Mouse (Mus musculus): ENCODE measurements around the gene Gm20388. TPM values are rescaled to one million over a fixed set of nuclear protein-coding genes. Genes with fewer than 3 reads are reported as not detected.

Gene Gm20388
- polyA plus RNA-seq, 1 experiment from 2014 or later, result not detected

- Histone ChIP-seq H3K9ac (ENCODE audit: low read length) (no peak overlapping the region), H3K9me3 (ENCODE audit: control insufficient read depth, low read length) (no peaks in the 10 kb centered on the region), H3K27me3 (ENCODE audit: control insufficient read depth, insufficient read depth, low read length) (no peaks in the 10 kb centered on the region), H3K4me2 (ENCODE audit: low read depth, severe bottlenecking) (no peak overlapping the region), H3K4me3 (ENCODE audit: low read depth, low read length) (no peak overlapping the region), H3K36me3 (ENCODE audit: control insufficient read depth, insufficient read depth, low read length) (no peaks in the 10 kb centered on the region), H3K4me1 (ENCODE audit: control insufficient read depth, insufficient read depth, low read length) (peaks cover 4% of the 10 kb centered on the region; the same call in 1 of the 2 replicates), H3K27ac (replicated peaks; ENCODE audit: low read depth, low read length) (no peak overlapping the region)
- no peak for ATAC-seq (ENCODE audit: insufficient number of reproducible peaks, low FRiP score, low TSS enrichment, low read depth)
- 87% methylated on average over 6 of the region's 6 CpGs for WGBS
- no peak for DNase-seq (ENCODE audit: low spot score)
These were observed 3123.5 kb downstream of the Gm20388 start for GRCm38 (mm10) chr8:123034171-123034570.

- Histone ChIP-seq H3K36me3 (ENCODE audit: control insufficient read depth, insufficient read depth, low read length) (no peaks in the 10 kb centered on the region), H3K9ac (ENCODE audit: low read length) (no peak overlapping the region), H3K9me3 (ENCODE audit: control insufficient read depth, low read length) (no peaks in the 10 kb centered on the region), H3K27ac (replicated peaks; ENCODE audit: low read depth, low read length) (no peak overlapping the region), H3K4me1 (ENCODE audit: control insufficient read depth, insufficient read depth, low read length) (peaks cover 12% of the 10 kb centered on the region), H3K27me3 (ENCODE audit: control insufficient read depth, insufficient read depth, low read length) (no peaks in the 10 kb centered on the region), H3K4me2 (ENCODE audit: low read depth, severe bottlenecking) (no peak overlapping the region), H3K4me3 (ENCODE audit: low read depth, low read length) (no peak overlapping the region)
- no peak for DNase-seq (ENCODE audit: low spot score)
- 55% methylated on average over 3 of the region's 3 CpGs for WGBS
- ATAC-seq (ENCODE audit: insufficient number of reproducible peaks, low FRiP score, low TSS enrichment, low read depth), result no peak
These were observed 3126.3 kb downstream of the Gm20388 start for GRCm38 (mm10) chr8:123036956-123037355.

- H3K36me3 ChIP-seq (ENCODE audit: control insufficient read depth, insufficient read depth, low read length), result no peaks in the 10 kb centered on the region
- no peak overlapping the region for H3K4me3 ChIP-seq (ENCODE audit: low read depth, low read length)
- peaks cover 12% of the 10 kb centered on the region for H3K4me1 ChIP-seq (ENCODE audit: control insufficient read depth, insufficient read depth, low read length)
- no peak overlapping the region for H3K9ac ChIP-seq (ENCODE audit: low read length)
- no peaks in the 10 kb centered on the region for H3K9me3 ChIP-seq (ENCODE audit: control insufficient read depth, low read length)
- WGBS, result 87% methylated on average over 11 of the region's 11 CpGs
- H3K27ac ChIP-seq (replicated peaks; ENCODE audit: low read depth, low read length), result no peak overlapping the region
- DNase-seq (ENCODE audit: low spot score), result no peak
- ATAC-seq (ENCODE audit: insufficient number of reproducible peaks, low FRiP score, low TSS enrichment, low read depth), result no peak
- H3K4me2 ChIP-seq (ENCODE audit: low read depth, severe bottlenecking), result no peak overlapping the region
- no peaks in the 10 kb centered on the region for H3K27me3 ChIP-seq (ENCODE audit: control insufficient read depth, insufficient read depth, low read length)
These were observed 3126.8 kb downstream of the Gm20388 start for GRCm38 (mm10) chr8:123037487-123037886.

GRCm38 (mm10) chr8:123038351-123038750 is 3127.7 kb downstream of the Gm20388 start:
- Histone ChIP-seq H3K9ac (ENCODE audit: low read length) (no peak overlapping the region), H3K4me1 (ENCODE audit: control insufficient read depth, insufficient read depth, low read length) (peaks cover 15% of the 10 kb centered on the region), H3K4me2 (ENCODE audit: low read depth, severe bottlenecking) (no peak overlapping the region), H3K4me3 (ENCODE audit: low read depth, low read length) (no peak overlapping the region), H3K27ac (replicated peaks; ENCODE audit: low read depth, low read length) (no peak overlapping the region), H3K36me3 (ENCODE audit: control insufficient read depth, insufficient read depth, low read length) (no peaks in the 10 kb centered on the region), H3K27me3 (ENCODE audit: control insufficient read depth, insufficient read depth, low read length) (no peaks in the 10 kb centered on the region), H3K9me3 (ENCODE audit: control insufficient read depth, low read length) (no peaks in the 10 kb centered on the region)
- no peak for ATAC-seq (ENCODE audit: insufficient number of reproducible peaks, low FRiP score, low TSS enrichment, low read depth)
- DNase-seq (ENCODE audit: low spot score), result no peak
- WGBS, result 85% methylated on average over 2 of the region's 2 CpGs

GRCm38 (mm10) chr8:123039376-123040109 is 3128.9 kb downstream of the Gm20388 start:
- H3K4me1 ChIP-seq (ENCODE audit: control insufficient read depth, insufficient read depth, low read length), result peaks cover 13% of the 10 kb centered on the region
- H3K27me3 ChIP-seq (ENCODE audit: control insufficient read depth, insufficient read depth, low read length), result no peaks in the 10 kb centered on the region
- no peak overlapping the region for H3K27ac ChIP-seq (replicated peaks; ENCODE audit: low read depth, low read length)
- 87% methylated on average over 11 of the region's 11 CpGs for WGBS
- DNase-seq (ENCODE audit: low spot score), result no peak
- H3K36me3 ChIP-seq (ENCODE audit: control insufficient read depth, insufficient read depth, low read length), result no peaks in the 10 kb centered on the region
- H3K4me3 ChIP-seq (ENCODE audit: low read depth, low read length), result no peak overlapping the region
- no peaks in the 10 kb centered on the region for H3K9me3 ChIP-seq (ENCODE audit: control insufficient read depth, low read length)
- H3K4me2 ChIP-seq (ENCODE audit: low read depth, severe bottlenecking), result peak overlapping the region; percentile 79; the same call in 1 of the 2 replicates
- no peak overlapping the region for H3K9ac ChIP-seq (ENCODE audit: low read length)
- no peak for ATAC-seq (ENCODE audit: insufficient number of reproducible peaks, low FRiP score, low TSS enrichment, low read depth)

GRCm38 (mm10) chr8:123040110-123040650 is 3129.5 kb downstream of the Gm20388 start:
- H3K9me3 ChIP-seq (ENCODE audit: control insufficient read depth, low read length), result no peaks in the 10 kb centered on the region
- ATAC-seq (ENCODE audit: insufficient number of reproducible peaks, low FRiP score, low TSS enrichment, low read depth) (no peak), DNase-seq (ENCODE audit: low spot score) (no peak)
- WGBS, result 33% methylated on average over 4 of the region's 4 CpGs
- peak overlapping the region; percentile 88 for H3K4me3 ChIP-seq (ENCODE audit: low read depth, low read length)
- H3K4me1 ChIP-seq (ENCODE audit: control insufficient read depth, insufficient read depth, low read length), result peaks cover 13% of the 10 kb centered on the region
- H3K27ac ChIP-seq (replicated peaks; ENCODE audit: low read depth, low read length), result no peak overlapping the region
- H3K27me3 ChIP-seq (ENCODE audit: control insufficient read depth, insufficient read depth, low read length), result no peaks in the 10 kb centered on the region
- H3K36me3 ChIP-seq (ENCODE audit: control insufficient read depth, insufficient read depth, low read length), result no peaks in the 10 kb centered on the region
- H3K4me2 ChIP-seq (ENCODE audit: low read depth, severe bottlenecking), result peak overlapping the region; percentile 79
- no peak overlapping the region for H3K9ac ChIP-seq (ENCODE audit: low read length)

GRCm38 (mm10) chr8:123041008-123041773 is 3130.6 kb downstream of the Gm20388 start:
- peak overlapping the region; percentile 79 for H3K4me2 ChIP-seq (ENCODE audit: low read depth, severe bottlenecking)
- H3K36me3 ChIP-seq (ENCODE audit: control insufficient read depth, insufficient read depth, low read length), result no peaks in the 10 kb centered on the region
- H3K9ac ChIP-seq (ENCODE audit: low read length), result peak overlapping the region; percentile 99
- peak overlapping the region; percentile 88 for H3K4me3 ChIP-seq (ENCODE audit: low read depth, low read length)
- H3K27me3 ChIP-seq (ENCODE audit: control insufficient read depth, insufficient read depth, low read length), result no peaks in the 10 kb centered on the region
- peak; percentile 69 for DNase-seq (ENCODE audit: low spot score)
- no peaks in the 10 kb centered on the region for H3K9me3 ChIP-seq (ENCODE audit: control insufficient read depth, low read length)
- H3K27ac ChIP-seq (replicated peaks; ENCODE audit: low read depth, low read length), result peak overlapping the region; percentile 96
- H3K4me1 ChIP-seq (ENCODE audit: control insufficient read depth, insufficient read depth, low read length), result peaks cover 13% of the 10 kb centered on the region
- under 1% methylated on average over 52 of the region's 71 CpGs for WGBS
- 0 out of 2 replicates have a peak, but pooled peaks have one; percentile 11 for ATAC-seq (ENCODE audit: insufficient number of reproducible peaks, low FRiP score, low TSS enrichment, low read depth)

GRCm38 (mm10) chr8:123041774-123042105 is 3131.1 kb downstream of the Gm20388 start:
- WGBS, result 4% methylated on average over 5 of the region's 60 CpGs
- peak overlapping the region; percentile 88 for H3K4me3 ChIP-seq (ENCODE audit: low read depth, low read length)
- ATAC-seq (ENCODE audit: insufficient number of reproducible peaks, low FRiP score, low TSS enrichment, low read depth), result no peak

More at GRCm38 (mm10) chr8:123041774-123042105, 3131.1 kb downstream of the Gm20388 start:
- peak overlapping the region; percentile 99 for H3K9ac ChIP-seq (ENCODE audit: low read length)
- no peaks in the 10 kb centered on the region for H3K9me3 ChIP-seq (ENCODE audit: control insufficient read depth, low read length)
- H3K27me3 ChIP-seq (ENCODE audit: control insufficient read depth, insufficient read depth, low read length), result no peaks in the 10 kb centered on the region
- no peak for DNase-seq (ENCODE audit: low spot score)
- H3K36me3 ChIP-seq (ENCODE audit: control insufficient read depth, insufficient read depth, low read length), result no peaks in the 10 kb centered on the region
- H3K27ac ChIP-seq (replicated peaks; ENCODE audit: low read depth, low read length), result peak overlapping the region; percentile 96
- H3K4me1 ChIP-seq (ENCODE audit: control insufficient read depth, insufficient read depth, low read length), result peaks cover 13% of the 10 kb centered on the region
- peak overlapping the region; percentile 79 for H3K4me2 ChIP-seq (ENCODE audit: low read depth, severe bottlenecking)
